ENCODE assay signal across 8 mouse cellular contexts in genomic region chr1:186250316-186250715, GRCm38 (mm10).
DNase-seq lines count a peak whose midpoint lies in the region; ATAC-seq and TF ChIP-seq lines count a peak whose summit lies in the region.

No protein-coding gene starts in this region.

- no peak for TF ChIP-seq CTCF in forebrain, postnatal 0 days (IDR thresholded peaks at IDR 0.05; ENCODE audit: low read depth)

- H3K36me3 ChIP-seq in forebrain, postnatal 0 days (ENCODE audit: insufficient read depth), result no peaks in the 10 kb centered on the region
- H3K36me3 ChIP-seq in forebrain, embryonic 13.5 days (ENCODE audit: poor library complexity, severe bottlenecking), result no peaks in the 10 kb centered on the region
- H3K36me3 ChIP-seq in midbrain, embryonic 14.5 days (ENCODE audit: control insufficient read depth, insufficient read depth, low read length), result no peaks in the 10 kb centered on the region
- H3K36me3 ChIP-seq in midbrain, embryonic 16.5 days (ENCODE audit: control insufficient read depth, insufficient read depth, low read length), result no peaks in the 10 kb centered on the region

- intact Hi-C loops in heart, postnatal 14 days (cut with DNase I), result no loop called here

- H3K9me3 ChIP-seq in forebrain, postnatal 0 days (ENCODE audit: low read length), result no peaks in the 10 kb centered on the region
- H3K9me3 ChIP-seq in forebrain, embryonic 13.5 days (replicated peaks), result no peaks in the 10 kb centered on the region
- H3K9me3 ChIP-seq in midbrain, embryonic 14.5 days (ENCODE audit: control insufficient read depth, low read length), result no peaks in the 10 kb centered on the region
- no peaks in the 10 kb centered on the region for H3K9me3 ChIP-seq in midbrain, embryonic 16.5 days (replicated peaks; ENCODE audit: control insufficient read depth, low read length, poor library complexity, severe bottlenecking)

- H3K27ac ChIP-seq in forebrain, postnatal 0 days (ENCODE audit: low read depth, low read length), result no peak overlapping the region
- no peak overlapping the region for H3K27ac ChIP-seq in forebrain, embryonic 13.5 days
- no peak overlapping the region for H3K27ac ChIP-seq in midbrain, embryonic 14.5 days (replicated peaks; ENCODE audit: low read depth, low read length)
- no peak overlapping the region for H3K27ac ChIP-seq in midbrain, embryonic 16.5 days (ENCODE audit: low read length)

- no peaks in the 10 kb centered on the region for H3K27me3 ChIP-seq in forebrain, postnatal 0 days (ENCODE audit: insufficient read depth, low read length)
- H3K27me3 ChIP-seq in forebrain, embryonic 13.5 days, result no peaks in the 10 kb centered on the region
- no peaks in the 10 kb centered on the region for H3K27me3 ChIP-seq in midbrain, embryonic 14.5 days (ENCODE audit: control insufficient read depth, insufficient read depth, low read length)
- no peaks in the 10 kb centered on the region for H3K27me3 ChIP-seq in midbrain, embryonic 16.5 days (ENCODE audit: control insufficient read depth, insufficient read depth, low read depth, low read length)

- 16% methylated on average over 4 of the region's 4 CpGs for WGBS in forebrain, postnatal 0 days
- 22% methylated on average over 4 of the region's 4 CpGs for WGBS in forebrain, embryonic 13.5 days
- 30% methylated on average over 4 of the region's 4 CpGs for WGBS in midbrain, embryonic 14.5 days
- WGBS in midbrain, embryonic 16.5 days, result 23% methylated on average over 4 of the region's 4 CpGs

- peak; percentile 60 for DNase-seq in forebrain, postnatal 0 days
- peak; percentile 75 for DNase-seq in midbrain, embryonic 14.5 days
- DNase-seq in heart, postnatal 14 days, result peak; percentile 13 to 35
- peak; percentile 39 for DNase-seq in right cerebral cortex, postnatal 4 days
- DNase-seq in cerebellum, adult 18-20 months, result no peak

- peak; percentile 36; the same call in 1 of the 2 replicates for ATAC-seq in forebrain, postnatal 0 days
- ATAC-seq in forebrain, embryonic 13.5 days, result no peak
- no peak for ATAC-seq in midbrain, embryonic 14.5 days (ENCODE audit: low FRiP score, low TSS enrichment)
- no peak for ATAC-seq in midbrain, embryonic 16.5 days
- no peak for ATAC-seq in megakaryocyte-erythroid progenitor cell, adult 5-6 weeks (replicated peaks; ENCODE audit: low FRiP score, low TSS enrichment, poor library complexity, severe bottlenecking)

- H3K4me1 ChIP-seq in forebrain, postnatal 0 days (ENCODE audit: insufficient read depth), result no peaks in the 10 kb centered on the region
- peaks cover 11% of the 10 kb centered on the region for H3K4me1 ChIP-seq in forebrain, embryonic 13.5 days
- no peaks in the 10 kb centered on the region for H3K4me1 ChIP-seq in midbrain, embryonic 14.5 days (ENCODE audit: control insufficient read depth, insufficient read depth, low read length)
- H3K4me1 ChIP-seq in midbrain, embryonic 16.5 days (ENCODE audit: control insufficient read depth, insufficient read depth, low read length), result no peaks in the 10 kb centered on the region

- H3K9ac ChIP-seq in forebrain, postnatal 0 days, result no peak overlapping the region
- no peak overlapping the region for H3K9ac ChIP-seq in forebrain, embryonic 13.5 days
- H3K9ac ChIP-seq in midbrain, embryonic 14.5 days (replicated peaks; ENCODE audit: low read length), result no peak overlapping the region
- H3K9ac ChIP-seq in midbrain, embryonic 16.5 days (ENCODE audit: low read depth, low read length), result no peak overlapping the region

- no peak overlapping the region for H3K4me2 ChIP-seq in forebrain, postnatal 0 days (ENCODE audit: low read depth)
- no peak overlapping the region for H3K4me2 ChIP-seq in forebrain, embryonic 13.5 days
- H3K4me2 ChIP-seq in midbrain, embryonic 14.5 days (ENCODE audit: low read length), result no peak overlapping the region
- no peak overlapping the region for H3K4me2 ChIP-seq in midbrain, embryonic 16.5 days (ENCODE audit: low read length)

- H3K4me3 ChIP-seq in forebrain, postnatal 0 days (ENCODE audit: low read depth, low read length), result no peak overlapping the region
- H3K4me3 ChIP-seq in forebrain, embryonic 13.5 days, result no peak overlapping the region
- H3K4me3 ChIP-seq in midbrain, embryonic 14.5 days (replicated peaks; ENCODE audit: low read depth, low read length), result no peak overlapping the region
- H3K4me3 ChIP-seq in midbrain, embryonic 16.5 days (ENCODE audit: low read depth, low read length), result no peak overlapping the region

Comparison
In these comparisons a context has a peak if more than half of its experiments do, and no peak if none do; other contexts are left out.
1. DNase-seq: peak in forebrain, postnatal 0 days (single experiment), midbrain, embryonic 14.5 days (single experiment), heart, postnatal 14 days (2 of 2) and right cerebral cortex, postnatal 4 days (single experiment); none in cerebellum, adult 18-20 months (0 of 2).